Mouse (Mus musculus) embryonic fibroblast, embryonic 13.5 days (primary cell): ENCODE measurements at regions not wholly inside any gene's neighbourhood (a gene's known extent, or its start where the extent isn't known, plus 50 kb on each side); places are given as distances from the start of the nearest gene placed in this dataset.
A peak's percentile ranks its signal among the peaks of the same experiment; 100 is the strongest.

Source experiments
- H3K27ac ChIP-seq: 2 replicates; pipeline ENCODE4 v1.5.1; 2012; ENCODE audit warnings: low read length, control low read depth, inconsistent platforms; ENCODE audit not compliant: insufficient read depth
- H3K4me1 ChIP-seq: 2 replicates; pipeline ENCODE4 v1.6.1; 2011; ENCODE audit warnings: low read length; ENCODE audit not compliant: control insufficient read depth, insufficient read depth
- H3K4me3 ChIP-seq: 2 replicates; pipeline ENCODE4 v1.5.1; 2011; ENCODE audit warnings: mild to moderate bottlenecking, control low read depth, low read length; ENCODE audit not compliant: insufficient read depth
- CTCF ChIP-seq: IDR thresholded peaks from 2 replicates; pipeline ENCODE4 v1.5.1; 2011; ENCODE audit warnings: mild to moderate bottlenecking, control low read depth, low read length, moderate library complexity, borderline replicate concordance; ENCODE audit not compliant: insufficient read depth
- POLR2A ChIP-seq: IDR thresholded peaks from 2 replicates; pipeline ENCODE4 v1.6.1; 2011; ENCODE audit warnings: low read depth, mild to moderate bottlenecking, control low read depth, low read length, moderate library complexity

- no peaks in the 10 kb centered on the region for H3K4me1 ChIP-seq
- H3K4me3 ChIP-seq: no peak overlapping the region
- H3K27ac ChIP-seq: peak overlapping the region; percentile 4
- no peak for TF ChIP-seq CTCF
- no peak for TF ChIP-seq POLR2A
These were observed 72.8 kb upstream of the Rgma start for GRCm38 (mm10) chr7:73302501-73302900.

- Histone ChIP-seq H3K27ac (no peak overlapping the region), H3K4me3 (no peak overlapping the region), H3K4me1 (no peaks in the 10 kb centered on the region)
- no peak for TF ChIP-seq CTCF
- TF ChIP-seq POLR2A: no peak
These were observed 71.5 kb upstream of the Rgma start for GRCm38 (mm10) chr7:73303818-73304217.

DNA sequence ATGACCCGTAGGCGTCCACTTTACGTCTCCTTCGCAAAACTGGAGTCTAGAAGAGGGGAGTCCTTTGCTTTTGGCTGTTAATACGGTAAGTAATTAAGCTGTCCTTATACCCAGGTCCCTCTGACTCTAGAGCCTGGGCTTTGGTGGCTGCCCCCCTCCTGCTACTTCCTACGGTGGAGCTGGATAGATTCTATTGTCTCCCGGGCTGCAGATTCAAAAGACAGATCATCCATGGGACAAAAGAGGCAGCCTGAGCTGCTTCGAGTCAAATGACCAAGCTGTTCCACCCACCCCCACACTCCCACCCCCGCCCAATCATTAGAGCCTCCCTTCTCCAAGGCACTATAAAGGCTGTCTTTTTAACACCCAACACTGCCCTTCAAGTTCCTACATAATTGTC lies 70.5 kb upstream of the Rgma start:
- H3K4me1 ChIP-seq: no peaks in the 10 kb centered on the region
- H3K27ac ChIP-seq: no peak overlapping the region
- TF ChIP-seq CTCF (no peak), POLR2A (no peak)
- H3K4me3 ChIP-seq: no peak overlapping the region

DNA sequence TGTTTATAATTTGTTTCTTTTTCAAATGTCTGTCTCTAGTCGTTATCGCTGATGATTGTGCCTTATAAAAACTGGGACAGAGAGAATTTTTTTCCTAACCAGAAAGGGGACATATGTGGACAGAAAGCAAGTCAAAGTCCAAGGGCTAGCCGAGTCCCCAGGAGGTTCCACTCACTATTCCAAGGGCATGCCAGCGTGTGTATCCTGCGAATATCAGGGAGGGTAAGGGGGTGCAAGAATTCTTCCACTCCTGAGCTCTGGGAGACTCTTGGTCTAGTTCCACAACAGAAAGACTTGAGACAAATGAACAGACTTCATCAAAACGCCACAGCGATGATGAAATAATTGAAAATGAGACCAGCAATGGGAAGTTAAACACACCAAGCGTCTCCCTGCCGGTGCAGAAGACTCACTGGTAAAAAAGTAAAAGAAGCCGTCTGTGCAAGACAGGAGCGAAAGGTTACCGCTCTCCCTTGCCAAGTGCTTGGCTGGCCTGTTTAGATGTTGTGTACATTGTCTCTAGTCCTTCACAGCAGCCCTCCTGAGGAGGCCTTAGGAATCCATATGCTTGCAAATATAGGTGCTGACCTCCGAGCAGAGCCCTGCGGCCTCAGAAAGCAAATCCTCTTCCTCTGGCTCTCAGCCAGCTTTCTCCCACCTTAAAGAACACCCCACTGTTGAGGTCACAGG lies 69.9 kb upstream of the Rgma start:
- no peak overlapping the region for H3K27ac ChIP-seq
- TF ChIP-seq POLR2A (no peak), CTCF (no peak)
- no peak overlapping the region for H3K4me3 ChIP-seq
- no peaks in the 10 kb centered on the region for H3K4me1 ChIP-seq

DNA sequence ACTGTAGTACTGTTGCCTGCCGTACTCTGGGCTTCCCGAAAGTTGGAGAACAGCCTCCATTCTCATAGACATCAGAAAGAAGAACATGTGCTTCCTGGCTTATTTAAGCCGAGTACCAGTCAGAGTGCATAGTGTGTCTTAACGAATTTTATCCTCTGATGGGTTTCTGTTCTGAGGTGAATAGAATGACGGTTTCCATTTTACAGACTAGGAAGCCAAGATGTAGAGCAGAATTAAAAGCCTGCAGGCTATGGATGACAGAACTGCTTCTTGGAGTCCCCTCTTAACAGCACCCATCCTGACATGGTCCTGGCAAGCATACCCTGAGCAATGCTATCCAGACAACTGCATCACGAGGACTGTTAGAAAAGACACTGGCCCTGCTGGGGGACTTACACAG lies 69.0 kb upstream of the Rgma start:
- Histone ChIP-seq H3K4me3 (no peak overlapping the region), H3K4me1 (no peaks in the 10 kb centered on the region), H3K27ac (no peak overlapping the region)
- TF ChIP-seq POLR2A (no peak), CTCF (no peak)

DNA sequence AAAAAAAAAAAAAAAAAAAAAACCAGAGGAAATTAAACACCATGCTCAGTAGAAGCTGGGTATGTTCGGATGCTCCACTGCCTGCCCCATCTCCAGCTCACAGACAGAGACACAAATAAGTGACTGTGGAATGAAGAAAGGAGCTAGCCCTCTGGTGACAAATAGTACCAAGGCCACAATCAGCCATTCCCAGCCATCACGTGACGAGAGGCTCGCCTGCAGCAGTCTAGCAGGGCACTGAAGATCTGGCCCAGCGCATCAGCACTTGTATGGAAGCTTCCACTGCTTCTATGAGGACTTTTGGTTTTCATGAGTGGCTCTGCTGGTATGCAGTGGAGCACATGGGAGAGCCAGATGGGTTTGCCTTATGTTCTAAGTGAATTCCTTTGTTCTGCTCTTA lies 68.6 kb upstream of the Rgma start:
- Histone ChIP-seq H3K27ac (no peak overlapping the region), H3K4me3 (no peak overlapping the region), H3K4me1 (no peaks in the 10 kb centered on the region)
- TF ChIP-seq POLR2A: no peak
- no peak for TF ChIP-seq CTCF

DNA sequence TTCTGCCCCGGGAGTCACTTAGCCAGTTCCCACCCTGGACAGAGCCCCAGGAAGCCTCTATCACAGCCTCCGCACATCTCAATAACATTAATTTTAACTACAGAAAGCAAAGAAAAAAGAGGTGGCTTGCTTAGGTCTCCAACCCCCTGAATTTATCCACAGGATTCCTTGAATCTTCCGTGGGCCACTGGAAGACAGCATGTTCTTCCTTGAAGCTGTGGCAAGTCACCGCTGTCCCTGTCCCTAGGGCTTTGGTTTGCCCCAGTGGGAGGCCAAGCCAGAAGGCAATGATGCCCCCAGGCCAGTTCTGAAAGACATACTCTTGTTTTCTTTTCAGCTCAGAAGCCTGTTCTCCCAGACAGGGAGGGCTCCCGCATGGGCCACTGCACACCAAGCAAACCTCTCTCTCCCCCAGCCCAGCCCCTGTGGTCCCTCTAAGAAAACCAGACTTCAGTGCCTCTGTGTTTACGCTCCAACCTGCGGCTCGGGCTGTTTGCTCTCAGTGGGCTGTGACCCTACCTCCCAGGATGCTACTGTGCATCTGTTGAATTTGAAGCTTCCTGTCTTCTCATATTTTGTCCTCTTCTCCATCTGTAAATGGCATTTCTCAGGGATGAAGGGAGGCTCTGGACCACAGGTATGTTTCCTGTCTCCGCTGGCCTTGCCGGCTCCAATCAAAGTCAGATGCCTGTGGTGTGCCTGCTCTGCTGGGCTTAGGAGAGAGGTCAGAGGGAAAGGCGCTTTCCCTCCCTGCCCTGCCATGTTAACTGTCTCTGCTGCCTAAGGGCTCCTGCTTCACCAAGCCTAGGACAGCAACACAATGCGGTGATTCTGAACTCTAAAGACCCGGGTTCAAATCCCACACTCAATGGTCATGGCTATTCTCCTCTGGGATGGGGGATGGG lies 67.5 kb upstream of the Rgma start:
- Histone ChIP-seq H3K4me1 (no peaks in the 10 kb centered on the region), H3K27ac (no peak overlapping the region), H3K4me3 (no peak overlapping the region)
- TF ChIP-seq CTCF: no peak
- no peak for TF ChIP-seq POLR2A

- Histone ChIP-seq H3K4me3 (no peak overlapping the region), H3K27ac (no peak overlapping the region), H3K4me1 (no peaks in the 10 kb centered on the region)
- TF ChIP-seq POLR2A (no peak), CTCF (no peak)
These were observed 66.3 kb upstream of the Rgma start for GRCm38 (mm10) chr7:73308981-73309380.

GRCm38 (mm10) chr7:73310056-73310455 lies 65.3 kb upstream of the Rgma start:
- Histone ChIP-seq H3K4me1 (no peaks in the 10 kb centered on the region), H3K27ac (no peak overlapping the region), H3K4me3 (no peak overlapping the region)
- no peak for TF ChIP-seq CTCF
- TF ChIP-seq POLR2A: no peak

DNA sequence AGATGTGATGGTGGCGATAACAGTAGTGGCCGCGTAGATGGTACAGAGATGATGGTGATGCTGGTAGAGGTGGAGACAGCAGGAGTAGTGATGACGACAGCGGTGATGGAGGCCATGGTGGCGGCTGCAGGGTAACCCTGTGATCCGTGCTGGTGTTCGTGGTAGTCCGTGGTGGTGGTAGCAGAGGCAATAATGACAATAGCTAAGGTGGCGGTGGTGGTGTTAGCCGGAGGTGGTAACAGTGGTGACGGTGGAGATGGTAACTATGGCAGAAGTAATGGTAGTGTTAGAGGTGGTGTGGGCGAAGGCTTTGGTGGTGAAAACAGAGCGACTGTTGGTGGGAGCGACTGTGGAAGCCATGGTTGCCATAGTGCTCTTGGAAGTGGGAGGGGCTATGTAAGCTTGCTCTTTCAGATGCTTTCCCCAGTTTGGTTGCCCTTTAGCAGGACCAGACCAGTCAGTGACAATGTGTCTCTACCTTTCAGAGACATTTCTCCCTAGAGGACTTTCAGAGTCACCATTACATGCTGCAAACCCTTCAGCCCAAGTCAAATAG lies 64.7 kb upstream of the Rgma start:
- Histone ChIP-seq H3K4me3 (no peak overlapping the region), H3K4me1 (no peaks in the 10 kb centered on the region), H3K27ac (no peak overlapping the region)
- TF ChIP-seq POLR2A: no peak
- no peak for TF ChIP-seq CTCF
